Mouse (Mus musculus): ENCODE data around the gene Mapre3. TPM values are rescaled to one million over a fixed set of nuclear protein-coding genes. Genes with fewer than 3 reads are reported as not detected.

Mapre3 gene
- polyA plus RNA-seq, 2 experiments: 28.2 to 64.7 TPM

- no peaks in the 10 kb centered on the region for H3K9me3 ChIP-seq (ENCODE audit: control insufficient read depth, low read length)
- WGBS: 61% methylated on average over 3 of the region's 3 CpGs
- no peak for TF ChIP-seq POLR2A (IDR thresholded peaks at IDR 0.05; ENCODE audit: borderline replicate concordance, extremely low read depth, insufficient read depth, insufficient read length)
These were observed 41.2 kb downstream of the Mapre3 start for GRCm38 (mm10) chr5:30855674-30856073.

GRCm38 (mm10) chr5:30856124-30856523 is 41.7 kb downstream of the Mapre3 start:
- Histone ChIP-seq H3K27ac (replicated peaks; ENCODE audit: low read depth, low read length) (no peak overlapping the region), H3K9ac (ENCODE audit: low read depth, low read length, severe bottlenecking) (no peak overlapping the region), H3K9me3 (ENCODE audit: control insufficient read depth, low read length) (no peaks in the 10 kb centered on the region), H3K36me3 (ENCODE audit: control insufficient read depth, insufficient read depth, low read length) (no peaks in the 10 kb centered on the region), H3K4me1 (ENCODE audit: control insufficient read depth, insufficient read depth, low read length) (no peaks in the 10 kb centered on the region), H3K4me3 (replicated peaks; ENCODE audit: low read length) (no peak overlapping the region), H3K27me3 (ENCODE audit: control insufficient read depth, insufficient read depth, low read length) (no peaks in the 10 kb centered on the region), H3K4me2 (replicated peaks; ENCODE audit: low read depth, low read length, severe bottlenecking) (no peak overlapping the region)
- DNase-seq (ENCODE audit: low spot score) (no peak), ATAC-seq (ENCODE audit: low FRiP score, low read depth) (no peak)
- TF ChIP-seq POLR2A (IDR thresholded peaks at IDR 0.05; ENCODE audit: borderline replicate concordance, extremely low read depth, insufficient read depth, insufficient read length): no peak
- 88% methylated on average over 2 of the region's 2 CpGs for WGBS

More at GRCm38 (mm10) chr5:30855674-30856073, 41.2 kb downstream of the Mapre3 start:
- ATAC-seq (ENCODE audit: low FRiP score, low read depth): no peak
- no peaks in the 10 kb centered on the region for H3K27me3 ChIP-seq (ENCODE audit: control insufficient read depth, insufficient read depth, low read length)
- H3K4me3 ChIP-seq (replicated peaks; ENCODE audit: low read length): no peak overlapping the region
- no peak overlapping the region for H3K27ac ChIP-seq (replicated peaks; ENCODE audit: low read depth, low read length)
- H3K4me2 ChIP-seq (replicated peaks; ENCODE audit: low read depth, low read length, severe bottlenecking): no peak overlapping the region
- no peaks in the 10 kb centered on the region for H3K4me1 ChIP-seq (ENCODE audit: control insufficient read depth, insufficient read depth, low read length)
- H3K36me3 ChIP-seq (ENCODE audit: control insufficient read depth, insufficient read depth, low read length): no peaks in the 10 kb centered on the region
- DNase-seq (ENCODE audit: low spot score): no peak
- no peak overlapping the region for H3K9ac ChIP-seq (ENCODE audit: low read depth, low read length, severe bottlenecking)

- H3K4me1 ChIP-seq (ENCODE audit: control insufficient read depth, insufficient read depth, low read length): peaks cover 2% of the 10 kb centered on the region; the same call in 1 of the 2 replicates
- H3K4me2 ChIP-seq (replicated peaks; ENCODE audit: low read depth, low read length, severe bottlenecking): no peak overlapping the region
- H3K36me3 ChIP-seq (ENCODE audit: control insufficient read depth, insufficient read depth, low read length): peaks cover 21% of the 10 kb centered on the region
- 48% methylated on average over 4 of the region's 4 CpGs for WGBS
- H3K27me3 ChIP-seq (ENCODE audit: control insufficient read depth, insufficient read depth, low read length): no peaks in the 10 kb centered on the region
- H3K9me3 ChIP-seq (ENCODE audit: control insufficient read depth, low read length): no peaks in the 10 kb centered on the region
- TF ChIP-seq POLR2A (IDR thresholded peaks at IDR 0.05; ENCODE audit: borderline replicate concordance, extremely low read depth, insufficient read depth, insufficient read length): no peak
- ATAC-seq (ENCODE audit: low FRiP score, low read depth) (no peak), DNase-seq (ENCODE audit: low spot score) (no peak)
- H3K27ac ChIP-seq (replicated peaks; ENCODE audit: low read depth, low read length): no peak overlapping the region
- H3K9ac ChIP-seq (ENCODE audit: low read depth, low read length, severe bottlenecking): no peak overlapping the region
- no peak overlapping the region for H3K4me3 ChIP-seq (replicated peaks; ENCODE audit: low read length)
These were observed 49.4 kb downstream of the Mapre3 start for GRCm38 (mm10) chr5:30863852-30864251.

DNA sequence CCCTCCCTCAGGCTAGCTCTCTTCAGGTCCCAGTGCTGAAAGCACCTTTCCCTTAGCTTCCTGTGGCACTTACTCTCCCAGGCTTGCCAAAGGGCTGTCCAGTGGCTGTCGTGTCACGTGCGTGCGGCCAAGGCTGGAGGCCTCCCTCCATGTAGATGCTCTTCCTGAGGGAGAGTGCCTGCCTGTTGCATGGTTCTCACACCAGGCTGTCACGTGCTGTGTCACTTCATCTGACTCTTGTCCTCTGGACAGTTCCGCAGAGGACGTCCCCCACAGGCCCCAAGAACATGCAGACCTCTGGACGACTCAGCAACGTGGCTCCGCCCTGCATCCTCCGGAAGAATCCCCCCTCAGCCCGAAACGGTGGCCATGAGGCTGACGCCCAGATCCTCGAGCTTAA is 49.9 kb downstream of the Mapre3 start:
- no peak for ATAC-seq (ENCODE audit: low FRiP score, low read depth)
- no peak for DNase-seq (ENCODE audit: low spot score)

DNA sequence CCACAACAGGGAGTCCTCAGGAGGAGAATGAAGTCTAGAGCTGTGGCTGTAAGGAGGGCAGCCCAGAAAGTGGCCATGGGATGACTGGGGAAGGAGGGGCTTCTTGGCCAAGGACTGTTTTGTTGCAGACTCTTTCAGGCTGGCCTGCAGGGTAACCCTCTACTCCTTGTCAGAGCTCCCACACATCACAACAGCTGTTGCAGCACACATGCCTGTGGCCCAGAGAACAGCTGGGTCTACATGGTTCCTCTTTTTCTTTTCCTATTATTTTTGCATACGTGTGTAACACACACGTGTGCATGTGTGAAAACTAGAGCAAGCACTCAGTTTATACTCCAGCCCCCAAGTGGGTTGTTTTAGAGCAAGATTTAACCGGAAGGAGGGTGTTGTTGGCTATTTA is 52.4 kb downstream of the Mapre3 start:
- no peak overlapping the region for H3K4me3 ChIP-seq (replicated peaks; ENCODE audit: low read length)
- H3K27ac ChIP-seq (replicated peaks; ENCODE audit: low read depth, low read length): no peak overlapping the region
- H3K36me3 ChIP-seq (ENCODE audit: control insufficient read depth, insufficient read depth, low read length): peaks cover 30% of the 10 kb centered on the region
- ATAC-seq (ENCODE audit: low FRiP score, low read depth) (no peak), DNase-seq (ENCODE audit: low spot score) (no peak)
- H3K9me3 ChIP-seq (ENCODE audit: control insufficient read depth, low read length): no peaks in the 10 kb centered on the region
- WGBS: 97% methylated on average over 3 of the region's 3 CpGs
- H3K9ac ChIP-seq (ENCODE audit: low read depth, low read length, severe bottlenecking): no peak overlapping the region
- H3K4me1 ChIP-seq (ENCODE audit: control insufficient read depth, insufficient read depth, low read length): peaks cover 13% of the 10 kb centered on the region
- H3K4me2 ChIP-seq (replicated peaks; ENCODE audit: low read depth, low read length, severe bottlenecking): no peak overlapping the region
- no peaks in the 10 kb centered on the region for H3K27me3 ChIP-seq (ENCODE audit: control insufficient read depth, insufficient read depth, low read length)
- TF ChIP-seq POLR2A (IDR thresholded peaks at IDR 0.05; ENCODE audit: borderline replicate concordance, extremely low read depth, insufficient read depth, insufficient read length): no peak

More for the DNA sequence above, 49.9 kb downstream of the Mapre3 start:
- no peak for TF ChIP-seq POLR2A (IDR thresholded peaks at IDR 0.05; ENCODE audit: borderline replicate concordance, extremely low read depth, insufficient read depth, insufficient read length)
- H3K36me3 ChIP-seq (ENCODE audit: control insufficient read depth, insufficient read depth, low read length): peaks cover 21% of the 10 kb centered on the region
- WGBS: 36% methylated on average over 15 of the region's 15 CpGs
- no peak overlapping the region for H3K4me2 ChIP-seq (replicated peaks; ENCODE audit: low read depth, low read length, severe bottlenecking)
- H3K9ac ChIP-seq (ENCODE audit: low read depth, low read length, severe bottlenecking): no peak overlapping the region
- no peaks in the 10 kb centered on the region for H3K9me3 ChIP-seq (ENCODE audit: control insufficient read depth, low read length)
- no peak overlapping the region for H3K4me3 ChIP-seq (replicated peaks; ENCODE audit: low read length)
- no peaks in the 10 kb centered on the region for H3K27me3 ChIP-seq (ENCODE audit: control insufficient read depth, insufficient read depth, low read length)
- peaks cover 5% of the 10 kb centered on the region; the same call in 1 of the 2 replicates for H3K4me1 ChIP-seq (ENCODE audit: control insufficient read depth, insufficient read depth, low read length)
- H3K27ac ChIP-seq (replicated peaks; ENCODE audit: low read depth, low read length): no peak overlapping the region

- H3K36me3 ChIP-seq (ENCODE audit: control insufficient read depth, insufficient read depth, low read length): peaks cover 37% of the 10 kb centered on the region
- 93% methylated on average over 3 of the region's 3 CpGs for WGBS
- DNase-seq (ENCODE audit: low spot score) (no peak), ATAC-seq (ENCODE audit: low FRiP score, low read depth) (no peak)
- H3K27me3 ChIP-seq (ENCODE audit: control insufficient read depth, insufficient read depth, low read length): no peaks in the 10 kb centered on the region
- H3K4me3 ChIP-seq (replicated peaks; ENCODE audit: low read length): peak within 1 kb of the TSS; percentile 94; the same call in 1 of the 2 replicates
- peak within 1 kb of the TSS; percentile 80; the same call in 1 of the 2 replicates for H3K4me2 ChIP-seq (replicated peaks; ENCODE audit: low read depth, low read length, severe bottlenecking)
- peaks cover 13% of the 10 kb centered on the region for H3K4me1 ChIP-seq (ENCODE audit: control insufficient read depth, insufficient read depth, low read length)
- TF ChIP-seq POLR2A (IDR thresholded peaks at IDR 0.05; ENCODE audit: borderline replicate concordance, extremely low read depth, insufficient read depth, insufficient read length): no peak
- H3K9ac ChIP-seq (ENCODE audit: low read depth, low read length, severe bottlenecking): no peak within 1 kb of the TSS
- H3K27ac ChIP-seq (replicated peaks; ENCODE audit: low read depth, low read length): peak within 1 kb of the TSS; percentile 79
- H3K9me3 ChIP-seq (ENCODE audit: control insufficient read depth, low read length): no peaks in the 10 kb centered on the region
These were observed 53.3 kb downstream of the Mapre3 start, which contains the start of gene Tmem214 for GRCm38 (mm10) chr5:30867712-30868111. Gene Tmem214, plus strand, starts transcription at chr5:30868012.
